Mouse (Mus musculus): ENCODE results near the gene Vmn2r110.

DNA sequence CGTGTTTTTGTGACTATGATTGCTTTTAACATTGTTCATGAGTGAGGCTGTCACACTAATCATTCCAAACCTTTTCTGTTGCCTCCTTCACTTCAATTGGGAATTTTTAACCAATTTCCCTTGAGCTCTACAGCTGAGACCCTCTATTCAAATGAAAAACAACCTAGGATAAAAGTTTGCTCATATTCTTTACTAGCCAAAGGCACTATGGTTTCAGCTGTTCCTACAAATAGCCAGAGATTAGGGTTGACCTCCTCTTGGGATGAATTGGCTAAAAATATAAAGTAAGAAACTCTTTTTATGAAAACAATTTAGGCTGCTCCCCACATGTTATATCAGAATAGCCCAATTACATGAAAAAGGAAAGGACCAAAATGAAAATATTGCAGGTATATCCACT is at the start of gene Vmn2r110:
- TF ChIP-seq EP300 (IDR thresholded peaks at IDR 0.05; ENCODE audit: low read depth) (no peak), CTCF (IDR thresholded peaks at IDR 0.05; ENCODE audit: low read depth) (no peak)
